Mouse (Mus musculus): ENCODE data around the gene Dop1b. TPM values are rescaled to one million over a fixed set of nuclear protein-coding genes. Genes with fewer than 3 reads are reported as not detected.
A peak's percentile ranks its signal among the peaks of the same experiment; 100 is the strongest.

Gene Dop1b
- polyA plus RNA-seq, 1 experiment from 2014 or later = 6.3 TPM

DNA sequence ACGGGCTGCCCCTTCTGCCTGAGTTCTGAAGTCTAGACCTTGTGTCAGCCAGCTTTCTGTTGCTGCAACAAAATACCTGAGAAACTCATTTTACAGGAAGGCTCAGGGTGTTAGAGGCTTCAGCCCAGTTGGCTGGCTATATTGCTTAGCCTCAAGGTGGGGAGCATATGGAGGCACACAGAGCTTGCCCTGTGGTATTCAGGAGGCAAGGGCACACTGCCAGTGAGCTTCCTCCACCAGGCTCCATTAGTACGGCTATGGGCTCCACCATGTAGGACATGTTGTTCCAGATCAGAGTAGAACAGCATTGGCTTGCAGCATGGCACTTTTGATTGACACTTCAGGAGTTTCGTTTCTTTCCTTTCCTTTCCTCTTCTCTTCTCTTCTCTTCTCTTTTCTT, 87.4 kb downstream of the Dop1b start:
- Histone ChIP-seq H3K4me3 (ENCODE audit: low read depth, low read length) (no peak overlapping the region), H3K9ac (ENCODE audit: low read depth, low read length) (no peak overlapping the region), H3K4me1 (ENCODE audit: control insufficient read depth, insufficient read depth, low read length) (0 out of 2 replicates have a peak, but pooled peaks cover 2% of the 10 kb centered on the region), H3K4me2 (no peak overlapping the region), H3K36me3 (ENCODE audit: control insufficient read depth, insufficient read depth, low read length) (no peaks in the 10 kb centered on the region), H3K9me3 (replicated peaks; ENCODE audit: control insufficient read depth, low read length) (no peaks in the 10 kb centered on the region), H3K27ac (ENCODE audit: low read depth, low read length) (no peak overlapping the region), H3K27me3 (ENCODE audit: control insufficient read depth, insufficient read depth, low read length) (no peaks in the 10 kb centered on the region)
- 86% methylated on average over 3 of the region's 3 CpGs for WGBS (ENCODE audit: insufficient replicate concordance)
- no peak for ATAC-seq (replicated peaks; ENCODE audit: insufficient number of reproducible peaks, low FRiP score, low TSS enrichment)

DNA sequence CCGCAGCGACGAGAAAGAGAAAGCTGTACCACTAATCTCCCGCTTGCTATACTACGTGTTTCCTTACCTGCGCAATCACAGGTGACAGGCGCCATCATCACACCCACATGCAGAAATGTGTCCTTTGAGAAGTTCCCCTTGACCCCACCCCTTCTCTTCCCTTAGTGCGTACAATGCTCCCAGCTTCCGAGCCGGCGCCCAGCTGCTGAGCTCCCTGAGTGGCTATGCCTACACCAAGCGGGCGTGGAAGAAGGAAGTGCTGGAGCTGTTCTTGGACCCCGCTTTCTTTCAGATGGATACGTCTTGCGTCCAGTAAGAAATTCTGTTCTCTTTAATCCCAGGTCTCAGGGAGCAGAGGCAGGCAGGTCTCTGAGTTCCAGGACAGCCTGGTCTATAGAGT, 88.2 kb downstream of the Dop1b start:
- H3K4me2 ChIP-seq = no peak overlapping the region
- H3K27ac ChIP-seq (ENCODE audit: low read depth, low read length) = no peak overlapping the region
- 90% methylated on average over 16 of the region's 16 CpGs for WGBS (ENCODE audit: insufficient replicate concordance)
- H3K36me3 ChIP-seq (ENCODE audit: control insufficient read depth, insufficient read depth, low read length) = no peaks in the 10 kb centered on the region
- no peak overlapping the region for H3K9ac ChIP-seq (ENCODE audit: low read depth, low read length)
- no peaks in the 10 kb centered on the region for H3K27me3 ChIP-seq (ENCODE audit: control insufficient read depth, insufficient read depth, low read length)
- no peak for ATAC-seq (replicated peaks; ENCODE audit: insufficient number of reproducible peaks, low FRiP score, low TSS enrichment)
- no peaks in the 10 kb centered on the region for H3K9me3 ChIP-seq (replicated peaks; ENCODE audit: control insufficient read depth, low read length)
- H3K4me1 ChIP-seq (ENCODE audit: control insufficient read depth, insufficient read depth, low read length) = 0 out of 2 replicates have a peak, but pooled peaks cover 2% of the 10 kb centered on the region
- H3K4me3 ChIP-seq (ENCODE audit: low read depth, low read length) = no peak overlapping the region

DNA sequence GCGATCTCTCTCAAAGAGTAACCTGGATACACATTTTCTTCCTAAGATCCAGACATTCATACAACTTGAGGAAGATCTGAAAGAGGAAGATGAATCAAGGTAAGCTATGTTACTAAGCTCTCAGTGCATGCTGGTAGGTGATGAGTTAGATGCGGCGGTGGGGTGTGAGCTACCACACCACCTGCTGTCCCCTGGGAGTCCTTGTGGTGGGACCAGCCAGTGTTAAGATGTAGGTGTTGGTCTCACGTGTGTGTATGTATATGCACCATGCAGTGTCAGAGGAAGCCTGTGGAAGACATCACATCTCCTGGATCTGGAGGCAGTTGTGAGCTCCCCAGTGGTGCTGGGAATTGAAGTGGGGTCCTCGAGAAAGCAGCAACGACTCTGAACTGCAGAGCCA, 95.5 kb downstream of the Dop1b start:
- H3K4me3 ChIP-seq (ENCODE audit: low read depth, low read length) = no peak overlapping the region
- no peak overlapping the region for H3K9ac ChIP-seq (ENCODE audit: low read depth, low read length)
- no peak overlapping the region for H3K27ac ChIP-seq (ENCODE audit: low read depth, low read length)
- H3K36me3 ChIP-seq (ENCODE audit: control insufficient read depth, insufficient read depth, low read length) = 0 out of 2 replicates have a peak, but pooled peaks cover 4% of the 10 kb centered on the region
- H3K4me1 ChIP-seq (ENCODE audit: control insufficient read depth, insufficient read depth, low read length) = peaks cover 8% of the 10 kb centered on the region
- H3K9me3 ChIP-seq (replicated peaks; ENCODE audit: control insufficient read depth, low read length) = 0 out of 2 replicates have a peak, but pooled peaks cover 3% of the 10 kb centered on the region
- H3K27me3 ChIP-seq (ENCODE audit: control insufficient read depth, insufficient read depth, low read length) = no peaks in the 10 kb centered on the region
- ATAC-seq (replicated peaks; ENCODE audit: insufficient number of reproducible peaks, low FRiP score, low TSS enrichment) = no peak
- no peak overlapping the region for H3K4me2 ChIP-seq
- WGBS (ENCODE audit: insufficient replicate concordance) = 90% methylated on average over 6 of the region's 6 CpGs

GRCm38 (mm10) chr16:93807961-93808554, 96.4 kb downstream of the Dop1b start:
- Histone ChIP-seq H3K9me3 (replicated peaks; ENCODE audit: control insufficient read depth, low read length) (0 out of 2 replicates have a peak, but pooled peaks cover 3% of the 10 kb centered on the region), H3K4me2 (no peak overlapping the region), H3K27ac (ENCODE audit: low read depth, low read length) (peak overlapping the region; percentile 5; the same call in 1 of the 2 replicates), H3K9ac (ENCODE audit: low read depth, low read length) (no peak overlapping the region), H3K27me3 (ENCODE audit: control insufficient read depth, insufficient read depth, low read length) (no peaks in the 10 kb centered on the region), H3K4me1 (ENCODE audit: control insufficient read depth, insufficient read depth, low read length) (peaks cover 8% of the 10 kb centered on the region), H3K36me3 (ENCODE audit: control insufficient read depth, insufficient read depth, low read length) (0 out of 2 replicates have a peak, but pooled peaks cover 4% of the 10 kb centered on the region), H3K4me3 (ENCODE audit: low read depth, low read length) (no peak overlapping the region)
- 36% methylated on average over 8 of the region's 8 CpGs for WGBS (ENCODE audit: insufficient replicate concordance)
- ATAC-seq (replicated peaks; ENCODE audit: insufficient number of reproducible peaks, low FRiP score, low TSS enrichment) = no peak

- H3K36me3 ChIP-seq (ENCODE audit: control insufficient read depth, insufficient read depth, low read length) = 0 out of 2 replicates have a peak, but pooled peaks cover 4% of the 10 kb centered on the region
- peaks cover 9% of the 10 kb centered on the region for H3K4me1 ChIP-seq (ENCODE audit: control insufficient read depth, insufficient read depth, low read length)
- H3K9ac ChIP-seq (ENCODE audit: low read depth, low read length) = peak overlapping the region; percentile 13; the same call in 1 of the 2 replicates
- WGBS (ENCODE audit: insufficient replicate concordance) = 54% methylated on average over 20 of the region's 20 CpGs
- H3K27ac ChIP-seq (ENCODE audit: low read depth, low read length) = peak overlapping the region; percentile 76
- H3K27me3 ChIP-seq (ENCODE audit: control insufficient read depth, insufficient read depth, low read length) = no peaks in the 10 kb centered on the region
- H3K4me3 ChIP-seq (ENCODE audit: low read depth, low read length) = no peak overlapping the region
- H3K4me2 ChIP-seq = peak overlapping the region; percentile 9
- ATAC-seq (replicated peaks; ENCODE audit: insufficient number of reproducible peaks, low FRiP score, low TSS enrichment) = no peak
- 0 out of 2 replicates have a peak, but pooled peaks cover 3% of the 10 kb centered on the region for H3K9me3 ChIP-seq (replicated peaks; ENCODE audit: control insufficient read depth, low read length)
Measured at GRCm38 (mm10) chr16:93815856-93816736, 104.4 kb downstream of the Dop1b start.

DNA sequence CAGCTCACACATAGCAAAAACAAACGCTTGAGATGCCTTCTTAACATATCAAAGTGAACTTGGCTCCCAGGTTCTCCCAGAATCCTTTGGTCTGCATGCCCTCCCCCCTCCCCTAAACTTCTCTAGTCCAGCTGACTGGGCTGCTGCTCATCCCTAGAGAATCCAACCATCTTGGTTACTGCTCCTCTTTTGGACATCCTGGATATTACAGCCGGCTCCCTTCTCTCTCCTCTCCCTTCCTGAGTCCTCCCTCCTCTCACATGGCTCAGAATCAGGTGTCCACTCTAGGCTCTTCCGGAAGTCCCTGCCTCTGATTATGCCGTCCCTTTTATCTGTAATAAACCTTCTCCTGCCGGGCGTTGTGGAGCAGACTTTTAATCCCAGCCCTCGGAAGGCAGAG, 105.2 kb downstream of the Dop1b start:
- no peaks in the 10 kb centered on the region for H3K27me3 ChIP-seq (ENCODE audit: control insufficient read depth, insufficient read depth, low read length)
- peaks cover 9% of the 10 kb centered on the region for H3K4me1 ChIP-seq (ENCODE audit: control insufficient read depth, insufficient read depth, low read length)
- ATAC-seq (replicated peaks; ENCODE audit: insufficient number of reproducible peaks, low FRiP score, low TSS enrichment) = no peak
- no peak overlapping the region for H3K4me3 ChIP-seq (ENCODE audit: low read depth, low read length)
- 57% methylated on average over 7 of the region's 7 CpGs for WGBS (ENCODE audit: insufficient replicate concordance)
- H3K27ac ChIP-seq (ENCODE audit: low read depth, low read length) = peak overlapping the region; percentile 76; the same call in 1 of the 2 replicates
- H3K4me2 ChIP-seq = no peak overlapping the region
- H3K36me3 ChIP-seq (ENCODE audit: control insufficient read depth, insufficient read depth, low read length) = no peaks in the 10 kb centered on the region
- no peaks in the 10 kb centered on the region for H3K9me3 ChIP-seq (replicated peaks; ENCODE audit: control insufficient read depth, low read length)
- H3K9ac ChIP-seq (ENCODE audit: low read depth, low read length) = no peak overlapping the region

GRCm38 (mm10) chr16:93817371-93817770, 105.7 kb downstream of the Dop1b start:
- Histone ChIP-seq H3K9me3 (replicated peaks; ENCODE audit: control insufficient read depth, low read length) (no peaks in the 10 kb centered on the region), H3K27ac (ENCODE audit: low read depth, low read length) (no peak overlapping the region), H3K4me3 (ENCODE audit: low read depth, low read length) (no peak overlapping the region), H3K9ac (ENCODE audit: low read depth, low read length) (no peak overlapping the region), H3K27me3 (ENCODE audit: control insufficient read depth, insufficient read depth, low read length) (no peaks in the 10 kb centered on the region), H3K36me3 (ENCODE audit: control insufficient read depth, insufficient read depth, low read length) (no peaks in the 10 kb centered on the region), H3K4me1 (ENCODE audit: control insufficient read depth, insufficient read depth, low read length) (peaks cover 9% of the 10 kb centered on the region), H3K4me2 (no peak overlapping the region)
- WGBS (ENCODE audit: insufficient replicate concordance) = 88% methylated on average over 5 of the region's 5 CpGs
- no peak for ATAC-seq (replicated peaks; ENCODE audit: insufficient number of reproducible peaks, low FRiP score, low TSS enrichment)

DNA sequence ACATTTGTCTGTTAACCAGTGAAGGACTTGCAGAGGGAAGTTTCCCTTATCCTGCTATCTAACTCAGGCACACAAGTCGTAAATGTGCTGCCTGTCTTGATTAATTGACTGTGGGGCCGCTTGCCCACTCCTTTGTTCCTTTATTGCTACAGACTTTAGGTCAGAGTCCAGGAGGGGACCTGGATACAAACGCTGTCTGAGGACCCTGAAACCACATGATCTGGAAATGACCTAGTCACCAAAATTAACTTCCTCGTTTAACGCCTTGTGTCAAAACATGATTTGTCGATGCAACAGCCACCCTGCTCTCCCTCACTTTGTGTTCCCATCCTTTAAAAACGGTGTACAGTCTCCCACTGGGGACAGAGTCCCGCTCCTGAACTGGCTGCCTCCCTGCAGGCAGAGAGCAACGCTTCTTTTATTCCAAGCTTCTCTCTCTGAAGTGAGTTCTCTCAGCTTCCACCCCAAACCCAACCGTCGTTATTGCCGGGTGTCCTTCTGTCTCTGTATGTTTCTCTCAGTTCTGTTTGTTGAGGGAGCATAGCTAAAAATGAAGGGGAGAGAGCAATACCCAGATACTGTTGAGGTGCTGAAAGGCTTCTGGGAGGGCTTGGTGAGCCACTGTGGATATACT, 107.1 kb downstream of the Dop1b start:
- Histone ChIP-seq H3K27me3 (ENCODE audit: control insufficient read depth, insufficient read depth, low read length) (no peaks in the 10 kb centered on the region), H3K9ac (ENCODE audit: low read depth, low read length) (no peak overlapping the region), H3K9me3 (replicated peaks; ENCODE audit: control insufficient read depth, low read length) (no peaks in the 10 kb centered on the region; the same call in 1 of the 2 replicates), H3K4me2 (no peak overlapping the region), H3K4me3 (ENCODE audit: low read depth, low read length) (no peak overlapping the region), H3K4me1 (ENCODE audit: control insufficient read depth, insufficient read depth, low read length) (peaks cover 9% of the 10 kb centered on the region), H3K36me3 (ENCODE audit: control insufficient read depth, insufficient read depth, low read length) (no peaks in the 10 kb centered on the region), H3K27ac (ENCODE audit: low read depth, low read length) (no peak overlapping the region)
- ATAC-seq (replicated peaks; ENCODE audit: insufficient number of reproducible peaks, low FRiP score, low TSS enrichment) = no peak
- WGBS (ENCODE audit: insufficient replicate concordance) = 49% methylated on average over 12 of the region's 12 CpGs
